Mouse (Mus musculus): Measurements from ENCODE around the gene Rnf40.
"Not testable (repeated sequence)": the region's sequence is repeated elsewhere in the genome, so short reads cannot be mapped to it uniquely, and the experiment has no call there.

The Rnf40 gene

DNA sequence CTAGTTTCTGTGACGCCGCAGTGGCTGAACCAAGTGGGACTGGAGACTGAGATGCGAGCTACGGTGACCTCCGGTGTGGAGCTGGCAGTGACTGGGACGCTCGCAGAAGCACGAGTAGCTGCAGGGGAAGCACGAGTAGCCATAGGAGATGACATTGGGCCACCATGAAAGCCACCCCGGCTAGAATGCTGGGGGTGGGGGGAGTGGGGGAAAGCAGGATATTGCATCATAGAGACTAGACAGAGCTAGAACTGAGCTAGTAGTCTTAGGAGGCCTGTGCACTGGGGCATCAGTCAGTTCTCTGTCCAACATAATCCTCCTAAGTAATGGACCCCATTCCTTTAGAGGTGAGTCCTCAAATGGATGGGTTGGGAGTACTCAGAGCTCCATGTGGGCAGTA is 15.7 kb downstream of the Rnf40 start:
- no peak for DNase-seq (ENCODE audit: low spot score)

GRCm38 (mm10) chr7:127607150-127607549 is 18.6 kb downstream of the Rnf40 start:
- no peak for DNase-seq (ENCODE audit: low spot score)

- no peak for DNase-seq (ENCODE audit: low spot score)
These were observed 22.4 kb downstream of the Rnf40 start for GRCm38 (mm10) chr7:127611011-127611410.

DNA sequence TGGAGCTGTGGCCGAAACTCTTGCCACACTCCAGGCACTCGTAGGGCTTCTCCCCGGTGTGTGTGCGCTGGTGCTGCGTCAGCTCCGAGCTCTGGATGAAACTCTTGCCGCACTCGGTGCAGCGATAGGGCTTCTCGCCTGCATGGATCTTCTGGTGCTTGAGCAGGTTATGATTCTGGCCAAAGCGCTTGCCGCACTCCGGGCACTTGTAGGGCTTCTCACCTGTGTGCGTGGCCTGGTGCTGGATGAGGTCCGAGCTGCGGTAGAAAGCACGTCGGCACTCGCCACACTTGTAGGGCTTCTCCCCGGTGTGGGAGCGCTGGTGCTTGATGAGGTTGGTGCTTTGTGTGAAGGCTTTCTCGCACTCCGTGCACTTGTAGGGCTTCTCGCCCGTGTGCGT is 23.0 kb downstream of the Rnf40 start:
- DNase-seq (ENCODE audit: low spot score): no peak

DNA sequence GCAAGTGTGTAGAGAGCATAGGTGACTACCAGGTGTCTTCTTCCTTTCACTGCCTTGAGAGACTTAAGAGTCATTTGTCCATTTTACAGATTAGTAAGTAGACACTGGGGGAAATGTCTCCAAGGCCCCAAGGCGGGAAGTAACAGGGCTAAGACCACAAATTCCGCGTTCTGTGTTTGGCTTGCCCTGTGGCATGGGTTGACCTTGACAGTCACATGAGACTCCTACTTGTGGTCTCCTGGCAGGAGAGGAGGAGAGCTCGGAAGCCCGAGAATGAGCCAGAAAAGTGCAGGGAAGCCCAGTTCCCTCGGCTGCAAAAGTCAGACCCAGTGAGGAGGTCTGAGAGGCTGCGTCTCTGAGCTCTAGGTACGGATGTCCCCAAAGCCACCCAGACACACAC is 24.9 kb downstream of the Rnf40 start:
- no peak for DNase-seq (ENCODE audit: low spot score)

DNA sequence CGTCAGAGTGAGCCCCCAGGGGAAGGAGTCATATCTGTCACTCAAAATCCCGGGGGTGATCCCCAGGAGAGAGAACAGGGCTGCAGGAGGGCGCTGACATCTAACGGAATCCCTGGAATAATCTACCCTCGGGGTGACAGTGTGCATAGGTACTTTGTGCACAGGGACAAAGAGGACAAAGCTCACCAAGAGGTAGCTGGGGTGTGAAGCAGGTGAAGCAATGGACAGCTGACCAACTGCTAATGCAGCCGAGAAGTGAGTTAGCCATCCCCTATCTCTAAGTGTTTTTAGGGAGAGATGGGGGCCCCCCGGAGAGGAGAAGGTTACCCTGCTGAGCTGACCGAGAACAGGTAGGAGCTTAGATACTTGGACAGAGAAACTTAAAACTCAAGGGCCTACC is 25.5 kb downstream of the Rnf40 start:
- no peak for DNase-seq (ENCODE audit: low spot score)

GRCm38 (mm10) chr7:127614511-127614890 is 25.9 kb downstream of the Rnf40 start:
- no peak for DNase-seq (ENCODE audit: low spot score)

GRCm38 (mm10) chr7:127614891-127615843 is 26.6 kb downstream of the Rnf40 start, which contains the start of gene Zfp629:
Gene Zfp629, minus strand, starts transcription at chr7:127615797.
- DNase-seq (ENCODE audit: low spot score): peak; percentile 57

GRCm38 (mm10) chr7:127616336-127616735 is 27.8 kb downstream of the Rnf40 start:
- DNase-seq (ENCODE audit: low spot score): no peak

DNA sequence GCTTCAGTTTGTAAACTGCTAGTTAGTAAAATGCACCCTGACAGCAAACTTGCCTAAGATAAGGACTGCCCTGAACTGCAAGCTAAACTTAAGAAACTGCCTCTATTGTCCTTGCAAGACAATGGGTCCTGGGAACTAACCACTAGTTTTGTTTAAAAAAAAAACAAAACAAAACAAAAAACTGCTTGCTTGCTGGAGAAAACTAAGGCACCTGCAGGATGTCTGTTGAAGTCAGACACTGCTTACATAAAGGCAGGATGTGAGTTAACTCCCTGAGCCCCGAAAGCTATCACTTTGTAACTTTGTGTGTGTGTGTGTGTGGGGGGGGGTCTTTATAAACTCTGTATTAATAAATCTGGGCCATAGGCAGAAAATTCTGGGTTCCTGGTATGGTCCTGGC is 28.3 kb downstream of the Rnf40 start:
- DNase-seq (ENCODE audit: low spot score): no peak

DNA sequence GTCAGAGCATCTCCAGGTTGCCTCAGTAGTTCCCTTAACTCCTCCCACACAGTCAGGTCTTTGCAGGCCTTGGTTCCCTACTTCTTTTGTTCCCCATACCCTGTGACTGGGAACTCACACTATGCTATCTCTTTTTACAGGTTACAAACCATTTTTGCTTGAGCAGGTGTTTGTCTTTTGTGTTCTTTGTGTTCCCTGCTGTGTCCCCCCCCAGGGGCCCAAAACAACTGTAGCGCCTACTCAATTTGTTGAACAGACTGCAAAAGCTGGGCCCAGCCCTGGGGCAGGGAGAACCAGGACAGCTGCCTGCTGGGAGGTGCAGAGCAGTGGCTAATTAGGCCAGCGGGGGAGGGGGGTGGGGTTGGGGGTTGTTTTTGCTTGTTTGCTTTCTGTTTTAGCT is 29.4 kb downstream of the Rnf40 start:
- no peak for DNase-seq (ENCODE audit: low spot score)

DNA sequence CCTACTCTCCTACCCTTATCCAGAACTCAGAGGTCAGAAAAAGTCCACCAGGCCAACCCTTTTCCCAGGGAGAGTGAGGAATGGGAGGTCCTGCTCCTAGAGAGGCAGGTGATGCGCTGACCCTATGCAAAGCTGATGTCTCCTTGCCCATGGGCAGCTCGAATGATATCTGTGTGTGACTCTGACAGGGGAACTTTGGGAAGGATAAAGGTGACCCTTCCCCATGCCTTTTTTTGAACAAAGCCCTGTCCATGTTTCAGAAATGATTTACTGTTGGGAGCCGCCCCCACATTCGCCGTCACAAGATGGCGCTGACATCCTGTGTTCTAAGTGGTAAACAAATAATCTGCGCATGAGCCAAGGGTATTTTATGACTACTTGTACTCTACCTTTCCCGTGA is 29.8 kb downstream of the Rnf40 start:
- DNase-seq (ENCODE audit: low spot score): not testable (repeated sequence)

- DNase-seq (ENCODE audit: low spot score): no peak
These were observed 37.5 kb downstream of the Rnf40 start for GRCm38 (mm10) chr7:127626039-127626438.

GRCm38 (mm10) chr7:127626471-127626870 is 37.9 kb downstream of the Rnf40 start:
- DNase-seq (ENCODE audit: low spot score): no peak

DNA sequence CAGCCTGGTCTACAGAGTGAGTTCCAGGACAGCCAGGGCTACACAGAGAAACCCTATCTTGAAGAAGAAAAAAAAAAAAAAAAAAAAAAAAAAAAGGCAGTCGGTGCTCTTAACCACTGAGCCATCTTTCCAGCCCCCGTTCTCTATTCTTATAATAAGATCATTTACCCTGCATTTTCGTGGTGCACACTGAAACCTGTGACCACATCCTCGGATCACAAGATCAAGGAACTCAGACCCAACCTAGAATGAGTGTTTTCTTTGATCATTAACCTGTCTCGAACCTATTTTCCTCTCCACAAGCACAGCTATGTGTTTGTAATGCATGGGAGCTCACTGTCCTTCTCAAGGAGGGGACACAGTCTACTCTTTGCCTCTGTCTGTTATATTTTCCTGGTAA is 40.1 kb downstream of the Rnf40 start:
- DNase-seq (ENCODE audit: low spot score): no peak

DNA sequence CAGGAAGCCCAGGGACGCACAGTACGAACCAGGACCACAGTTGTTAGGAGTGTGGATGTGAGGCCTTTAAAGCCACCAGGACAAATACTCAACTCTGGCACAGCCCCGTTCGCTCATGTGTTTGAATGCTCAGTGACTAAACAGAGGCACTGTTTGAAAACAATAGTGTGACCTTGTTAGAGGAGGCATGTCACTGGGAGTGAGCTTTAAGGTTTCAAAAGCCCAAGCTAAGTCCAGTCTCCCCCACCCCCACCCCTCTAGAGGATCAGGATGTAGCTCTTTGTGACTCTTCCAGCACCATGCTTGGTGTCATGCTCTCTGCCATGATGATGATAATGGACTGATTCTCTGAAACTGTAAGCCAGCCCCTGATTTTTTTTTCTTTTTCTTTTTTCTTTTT is 42.8 kb downstream of the Rnf40 start:
- DNase-seq (ENCODE audit: low spot score): no peak

GRCm38 (mm10) chr7:127636963-127637362 is 48.4 kb downstream of the Rnf40 start:
- DNase-seq (ENCODE audit: low spot score): peak; percentile 68

GRCm38 (mm10) chr7:127641260-127641659 is 52.7 kb downstream of the Rnf40 start:
- DNase-seq (ENCODE audit: low spot score): no peak

DNA sequence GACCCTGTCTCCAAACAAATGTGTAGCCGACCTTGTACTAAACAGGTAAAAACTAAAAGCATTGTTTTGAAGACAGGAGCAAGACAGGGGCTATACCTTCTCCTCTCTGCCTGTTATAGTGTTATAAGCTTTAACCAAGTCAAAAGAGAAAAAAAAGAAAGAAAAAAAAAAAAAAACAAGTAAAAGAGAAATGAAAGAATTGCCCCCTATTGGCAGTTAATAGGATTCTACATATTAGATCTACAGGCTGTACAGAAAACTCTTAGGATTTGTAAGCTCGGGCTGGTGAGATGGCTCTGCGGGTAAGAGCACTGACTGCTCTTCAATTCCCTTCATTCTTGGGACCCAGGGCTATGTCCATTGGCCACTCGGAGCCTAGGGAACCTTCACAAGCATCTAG is 53.7 kb downstream of the Rnf40 start:
- no peak for DNase-seq (ENCODE audit: low spot score)

- no peak for DNase-seq (ENCODE audit: low spot score)
These were observed 57.8 kb downstream of the Rnf40 start for GRCm38 (mm10) chr7:127646363-127646762.

GRCm38 (mm10) chr7:127647576-127647975 is 59.0 kb downstream of the Rnf40 start:
- DNase-seq (ENCODE audit: low spot score): not testable (repeated sequence)

DNA sequence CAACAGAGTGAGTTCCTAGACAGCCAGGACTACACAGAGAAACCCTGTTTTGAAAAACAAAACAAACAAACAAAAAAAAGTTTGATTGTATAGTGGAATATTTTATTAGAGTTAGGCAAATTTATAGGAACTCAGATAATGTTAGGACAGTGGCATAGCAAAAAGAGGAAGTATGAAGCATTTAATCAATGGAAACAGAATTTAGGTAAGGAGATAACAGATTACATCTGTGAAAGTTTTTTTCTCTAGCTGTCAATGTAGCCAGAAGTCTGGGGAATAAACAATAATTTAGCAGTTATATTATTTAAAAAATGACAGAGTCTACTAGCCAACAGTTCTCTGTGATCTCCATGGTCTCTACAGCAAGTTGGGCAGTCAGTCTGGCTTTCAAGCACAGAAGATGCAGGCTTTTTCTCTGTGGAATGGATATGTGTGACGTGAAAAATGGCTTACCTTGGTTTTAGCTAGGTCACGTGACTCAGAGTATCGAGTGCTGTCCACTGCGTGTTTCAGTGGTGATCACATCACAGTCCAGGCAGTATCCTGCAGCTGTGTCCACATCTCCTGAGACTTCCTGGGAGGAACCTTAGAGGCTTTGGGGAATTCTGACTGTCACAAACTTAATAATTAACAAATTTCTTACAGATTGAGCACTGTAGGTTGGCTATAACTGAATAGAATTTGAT is 60.1 kb downstream of the Rnf40 start:
- no peak for DNase-seq (ENCODE audit: low spot score)

DNA sequence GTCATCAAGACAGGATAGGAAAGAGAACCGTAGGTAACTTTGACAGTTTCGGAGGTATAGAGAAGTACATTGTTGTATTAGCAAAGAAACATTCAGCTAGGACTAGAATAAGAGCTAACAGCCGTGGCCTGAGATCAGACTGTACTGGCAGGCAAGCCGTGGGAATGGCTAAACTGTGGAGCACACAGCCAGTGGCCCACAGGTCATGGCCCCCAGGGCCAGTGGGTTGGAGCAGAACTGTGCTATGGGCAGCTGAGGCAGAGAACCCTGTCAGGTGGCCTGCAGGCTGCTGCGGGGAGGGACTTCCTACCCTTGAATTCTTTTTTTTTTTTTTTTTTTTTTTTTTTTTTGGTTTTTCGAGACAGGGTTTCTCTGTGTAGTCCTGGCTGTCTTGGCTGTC is 60.6 kb downstream of the Rnf40 start:
- no peak for DNase-seq (ENCODE audit: low spot score)
